Mouse (Mus musculus): ENCODE measurements around the gene Rbpms2. TPM values are rescaled to one million over a fixed set of nuclear protein-coding genes. Genes with fewer than 3 reads are reported as not detected.
"Not testable (repeated sequence)": the region's sequence is repeated elsewhere in the genome, so short reads cannot be mapped to it uniquely, and the experiment has no call there.

The Rbpms2 gene
- total and polyA plus RNA-seq, 3 experiments = 29.4 to 102 (median 32.5) TPM

GRCm38 (mm10) chr9:65644960-65645359 lies 15.5 kb downstream of the Rbpms2 start:
- DNase-seq = no peak
- Histone ChIP-seq H3K4me1 (ENCODE audit: control insufficient read depth, insufficient read depth, low read length) (peaks cover 20% of the 10 kb centered on the region), H3K36me3 (ENCODE audit: control insufficient read depth, insufficient read depth, low read length) (peaks cover 2% of the 10 kb centered on the region; the same call in 1 of the 2 replicates), H3K27me3 (ENCODE audit: control insufficient read depth, insufficient read depth, low read length) (no peaks in the 10 kb centered on the region), H3K9ac (ENCODE audit: low read depth, low read length) (no peak overlapping the region), H3K4me3 (no peak overlapping the region), H3K79me2 (replicated peaks; ENCODE audit: control insufficient read depth, insufficient read depth, low read length) (peaks cover under 1% of the 10 kb centered on the region; the same call in 1 of the 2 replicates), H3K27ac (no peak overlapping the region; the same call in 1 of the 2 replicates)
- intact Hi-C loops (cut with DNase I) = no loop called here
- TF ChIP-seq POLR2A (IDR thresholded peaks at IDR 0.05; ENCODE audit: insufficient read depth, low read depth, low read length) = no peak
- no peak for TF ChIP-seq EP300 (IDR thresholded peaks at IDR 0.05; ENCODE audit: insufficient read depth, low read depth, low read length)
- no peak for TF ChIP-seq CTCF (IDR thresholded peaks at IDR 0.05)
- 77% methylated on average over 4 of the region's 4 CpGs for WGBS

DNA sequence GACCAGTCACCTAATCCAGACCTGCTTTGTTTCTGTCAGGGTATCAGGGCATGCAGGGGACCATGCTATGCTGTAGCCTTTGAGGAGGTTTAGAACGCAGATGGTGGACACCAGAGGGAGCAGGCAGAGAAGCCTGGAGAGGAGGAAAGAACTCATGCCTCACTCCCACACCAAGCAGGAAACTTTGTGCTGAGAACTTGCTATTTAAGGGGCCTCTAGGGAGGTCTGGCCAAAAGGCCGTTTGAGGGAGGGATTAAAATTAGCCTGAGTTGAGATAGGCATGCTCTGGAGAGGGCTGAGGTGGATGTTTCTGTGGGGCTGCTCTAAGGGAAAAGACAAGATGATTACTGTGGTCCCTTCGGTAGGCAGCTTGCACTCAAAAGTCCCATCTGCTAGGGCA lies 16.5 kb downstream of the Rbpms2 start:
- WGBS = 14% methylated on average over 3 of the region's 3 CpGs
- H3K4me3 ChIP-seq = no peak overlapping the region
- H3K79me2 ChIP-seq (replicated peaks; ENCODE audit: control insufficient read depth, insufficient read depth, low read length) = no peaks in the 10 kb centered on the region
- peak overlapping the region; percentile 70 for H3K27ac ChIP-seq
- peaks cover 2% of the 10 kb centered on the region; the same call in 1 of the 2 replicates for H3K36me3 ChIP-seq (ENCODE audit: control insufficient read depth, insufficient read depth, low read length)
- H3K27me3 ChIP-seq (ENCODE audit: control insufficient read depth, insufficient read depth, low read length) = no peaks in the 10 kb centered on the region
- DNase-seq = peak in 1 of 2 experiments; percentile 42
- peak overlapping the region; percentile 26 for H3K9ac ChIP-seq (ENCODE audit: low read depth, low read length)
- H3K4me1 ChIP-seq (ENCODE audit: control insufficient read depth, insufficient read depth, low read length) = peaks cover 25% of the 10 kb centered on the region
- peak; percentile 44 for TF ChIP-seq CTCF (IDR thresholded peaks at IDR 0.05)
- TF ChIP-seq POLR2A (IDR thresholded peaks at IDR 0.05; ENCODE audit: insufficient read depth, low read depth, low read length) = 0 out of 2 replicates have a peak, but pooled peaks have one; percentile 42
- TF ChIP-seq EP300 (IDR thresholded peaks at IDR 0.05; ENCODE audit: insufficient read depth, low read depth, low read length) = no peak
- intact Hi-C loops (cut with DNase I) = no loop called here

DNA sequence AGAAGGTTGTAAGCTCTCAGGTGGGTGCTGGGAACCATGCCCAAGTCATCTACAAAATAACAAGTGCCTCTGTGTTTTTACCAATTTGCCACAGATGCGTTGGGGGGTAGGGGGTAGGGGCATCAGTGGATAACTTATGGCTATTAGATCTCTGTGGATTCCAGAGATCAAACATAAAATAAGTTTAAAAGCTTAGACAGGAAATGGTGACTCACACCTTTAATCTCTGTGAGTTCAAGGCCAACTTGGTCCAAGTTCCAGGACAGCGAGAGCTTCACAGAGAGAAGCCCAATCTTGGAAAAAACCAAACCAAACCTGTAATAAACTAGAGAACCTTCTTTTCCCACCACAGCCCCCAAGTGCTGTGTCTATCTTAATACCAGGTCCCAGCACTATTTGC lies 17.3 kb downstream of the Rbpms2 start:
- intact Hi-C loops (cut with DNase I) = no loop called here
- H3K4me1 ChIP-seq (ENCODE audit: control insufficient read depth, insufficient read depth, low read length) = peaks cover 22% of the 10 kb centered on the region

DNA sequence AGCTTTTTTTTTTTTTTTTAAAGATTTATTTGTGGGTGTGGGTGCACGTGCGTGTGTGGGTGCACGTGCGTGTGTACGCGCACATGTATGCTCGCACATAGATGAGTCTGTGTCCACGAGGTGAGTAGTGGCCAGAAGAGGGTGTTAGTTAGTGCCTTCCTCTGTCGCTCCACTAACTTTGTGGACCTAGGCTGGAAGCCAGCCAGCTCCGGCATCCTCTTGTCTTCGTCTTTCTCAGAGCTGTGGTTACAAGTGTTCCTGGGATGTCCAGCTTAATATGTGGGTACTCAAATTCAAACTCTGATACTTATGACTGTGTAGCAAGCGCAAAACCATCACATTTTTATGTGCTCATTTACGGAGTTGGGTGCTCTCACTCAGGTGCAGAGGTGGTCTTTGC lies 19.3 kb downstream of the Rbpms2 start:
- Histone ChIP-seq H3K9ac (ENCODE audit: low read depth, low read length) (no peak overlapping the region), H3K27ac (no peak overlapping the region), H3K4me1 (ENCODE audit: control insufficient read depth, insufficient read depth, low read length) (peaks cover 20% of the 10 kb centered on the region), H3K4me3 (no peak overlapping the region), H3K36me3 (ENCODE audit: control insufficient read depth, insufficient read depth, low read length) (no peaks in the 10 kb centered on the region; the same call in 1 of the 2 replicates), H3K79me2 (replicated peaks; ENCODE audit: control insufficient read depth, insufficient read depth, low read length) (no peaks in the 10 kb centered on the region), H3K27me3 (ENCODE audit: control insufficient read depth, insufficient read depth, low read length) (no peaks in the 10 kb centered on the region)
- DNase-seq = no peak
- 77% methylated on average over 13 of the region's 13 CpGs for WGBS
- no peak for TF ChIP-seq CTCF (IDR thresholded peaks at IDR 0.05)
- no peak for TF ChIP-seq POLR2A (IDR thresholded peaks at IDR 0.05; ENCODE audit: insufficient read depth, low read depth, low read length)
- no peak for TF ChIP-seq EP300 (IDR thresholded peaks at IDR 0.05; ENCODE audit: insufficient read depth, low read depth, low read length)
- intact Hi-C loops (cut with DNase I) = no loop called here

More for the DNA sequence above, 17.3 kb downstream of the Rbpms2 start:
- 78% methylated on average over 2 of the region's 2 CpGs for WGBS
- Histone ChIP-seq H3K9ac (ENCODE audit: low read depth, low read length) (no peak overlapping the region), H3K79me2 (replicated peaks; ENCODE audit: control insufficient read depth, insufficient read depth, low read length) (no peaks in the 10 kb centered on the region), H3K27ac (peak overlapping the region; percentile 70), H3K4me3 (no peak overlapping the region), H3K27me3 (ENCODE audit: control insufficient read depth, insufficient read depth, low read length) (no peaks in the 10 kb centered on the region), H3K36me3 (ENCODE audit: control insufficient read depth, insufficient read depth, low read length) (peaks cover 2% of the 10 kb centered on the region; the same call in 1 of the 2 replicates)
- TF ChIP-seq POLR2A (IDR thresholded peaks at IDR 0.05; ENCODE audit: insufficient read depth, low read depth, low read length) = no peak
- DNase-seq = no peak

DNA sequence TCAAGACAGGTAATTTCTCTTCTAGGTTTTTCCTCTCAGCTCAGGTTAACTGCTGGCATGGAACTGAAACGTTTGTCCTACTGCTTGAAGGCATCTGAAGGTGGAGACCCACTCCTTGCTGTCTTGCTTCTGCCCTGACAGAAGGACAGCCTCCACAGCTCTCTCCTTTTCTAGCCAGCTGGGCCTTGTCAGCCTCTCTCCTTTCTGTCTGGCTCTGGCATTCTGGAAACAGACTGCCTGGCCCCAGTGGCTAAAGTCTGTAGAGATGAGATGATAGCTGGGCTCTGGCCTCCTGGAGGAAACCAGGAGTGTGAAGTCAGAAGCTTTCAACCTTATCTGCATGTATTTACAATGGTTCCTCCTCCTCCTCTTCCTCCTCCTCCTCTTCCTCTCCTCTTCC lies 20.5 kb downstream of the Rbpms2 start:
- 6% methylated on average over 1 of the region's 1 CpGs for WGBS
- Histone ChIP-seq H3K9ac (ENCODE audit: low read depth, low read length) (no peak overlapping the region), H3K27ac (no peak overlapping the region), H3K4me3 (no peak overlapping the region), H3K4me1 (ENCODE audit: control insufficient read depth, insufficient read depth, low read length) (peaks cover 19% of the 10 kb centered on the region), H3K79me2 (replicated peaks; ENCODE audit: control insufficient read depth, insufficient read depth, low read length) (no peaks in the 10 kb centered on the region), H3K36me3 (ENCODE audit: control insufficient read depth, insufficient read depth, low read length) (no peaks in the 10 kb centered on the region; the same call in 1 of the 2 replicates), H3K27me3 (ENCODE audit: control insufficient read depth, insufficient read depth, low read length) (no peaks in the 10 kb centered on the region)
- no peak for TF ChIP-seq EP300 (IDR thresholded peaks at IDR 0.05; ENCODE audit: insufficient read depth, low read depth, low read length)
- no peak for TF ChIP-seq POLR2A (IDR thresholded peaks at IDR 0.05; ENCODE audit: insufficient read depth, low read depth, low read length)
- no peak for TF ChIP-seq CTCF (IDR thresholded peaks at IDR 0.05)
- no peak for DNase-seq
- intact Hi-C loops (cut with DNase I) = no loop called here

- H3K4me1 ChIP-seq (ENCODE audit: control insufficient read depth, insufficient read depth, low read length) = peaks cover 10% of the 10 kb centered on the region
- TF ChIP-seq CTCF (IDR thresholded peaks at IDR 0.05) = peak; percentile 35
- WGBS = 90% methylated on average over 1 of the region's 1 CpGs
- DNase-seq; H3K36me3 ChIP-seq (ENCODE audit: control insufficient read depth, insufficient read depth, low read length); H3K27ac ChIP-seq; H3K79me2 ChIP-seq (replicated peaks; ENCODE audit: control insufficient read depth, insufficient read depth, low read length); H3K27me3 ChIP-seq (ENCODE audit: control insufficient read depth, insufficient read depth, low read length); H3K9ac ChIP-seq (ENCODE audit: low read depth, low read length); intact Hi-C loops (cut with DNase I); H3K4me3 ChIP-seq: not testable (repeated sequence)
Measured at GRCm38 (mm10) chr9:65651957-65652356, 22.5 kb downstream of the Rbpms2 start.

Data from heart, adult 2 months (tissue).